Mouse (Mus musculus) left cerebral cortex, postnatal 25 days (tissue): ENCODE results near the gene Psmb5. TPM values are rescaled to one million over a fixed set of nuclear protein-coding genes. Genes with fewer than 3 reads are reported as not detected.
A peak's percentile ranks its signal among the peaks of the same experiment; 100 is the strongest.
"Not testable (repeated sequence)": the region's sequence is repeated elsewhere in the genome, so short reads cannot be mapped to it uniquely, and the experiment has no call there.

Experiments used
- DNase-seq, 2 experiments: peaks; one replicate each; pipeline ENCODE4 v3.0.0; 2022; ENCODE audit warnings: low spot score in 2 of 2, mixed read lengths in 1 of 2
- intact Hi-C: fragments of 180-260 bp; cut with DNase I; formaldehyde crosslinking; loops from one replicate; pipeline ENCODE4 v1.15.1; 2025
- total RNA-seq, 2 experiments: library from RNA; stranded (reverse); gene quantifications; 2 replicates each; pipeline ENCODE4 v1.2.3; 2021

The Psmb5 gene
- total RNA-seq, 2 experiments from 2014 or later, result 164 to 182 TPM

GRCm38 (mm10) chr14:54634182-54634581, 16.4 kb upstream of the Psmb5 start:
- intact Hi-C loops, result no loop called here
- no peak for DNase-seq

GRCm38 (mm10) chr14:54632252-54632651, 14.4 kb upstream of the Psmb5 start:
- intact Hi-C loops, result no loop called here
- DNase-seq, result no peak

DNA sequence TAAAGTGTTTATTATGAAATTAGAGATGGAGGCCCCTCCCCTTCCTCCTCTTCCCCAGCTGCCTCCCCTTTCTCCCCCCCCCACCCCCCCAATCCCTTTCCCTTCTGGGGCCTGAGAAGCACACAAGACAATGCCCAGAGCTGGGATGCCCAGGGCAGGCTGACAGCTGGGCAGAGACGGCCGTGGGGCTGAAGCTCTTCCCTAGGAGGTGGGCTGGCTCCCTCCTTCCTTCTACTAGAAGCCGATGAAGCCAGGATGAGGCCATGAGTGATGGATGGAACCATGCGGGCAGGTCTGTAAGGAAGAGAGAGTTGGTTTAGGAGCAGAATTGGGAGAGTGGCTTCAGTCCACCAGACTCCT, 13.4 kb upstream of the Psmb5 start:
- intact Hi-C loops, result no loop called here
- DNase-seq, result no peak

GRCm38 (mm10) chr14:54630583-54631239, 12.9 kb upstream of the Psmb5 start:
- intact Hi-C loops, result no loop called here
- DNase-seq, result no peak

- no peak for DNase-seq
- intact Hi-C loops, result no loop called here
Observed at GRCm38 (mm10) chr14:54629797-54630196, 12.0 kb upstream of the Psmb5 start.

DNA sequence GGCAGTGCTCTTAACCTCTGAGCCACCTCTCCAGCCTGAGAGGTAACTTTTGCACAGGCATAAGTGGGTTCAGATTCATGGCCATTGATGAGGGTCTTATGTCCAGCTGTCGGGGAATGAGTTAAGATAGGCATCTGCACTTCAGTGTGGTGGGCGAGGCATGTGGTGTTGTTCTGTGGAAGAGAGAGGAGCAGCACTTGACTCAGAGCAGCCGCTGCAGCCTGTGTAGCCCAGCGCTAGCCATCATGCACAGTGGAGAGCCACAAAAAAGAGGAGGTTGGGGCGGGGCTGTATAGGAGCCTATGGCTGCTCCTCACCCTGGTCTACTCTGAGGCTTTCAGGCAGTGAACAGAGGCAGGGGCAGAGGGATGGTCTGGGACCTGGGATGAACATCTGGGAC, 10.3 kb upstream of the Psmb5 start:
- intact Hi-C loops, result no loop called here

GRCm38 (mm10) chr14:54624976-54625375, 7.2 kb upstream of the Psmb5 start:
- intact Hi-C loops, result no loop called here
- no peak for DNase-seq

More for the DNA sequence above, 10.3 kb upstream of the Psmb5 start:
- DNase-seq, result no peak

GRCm38 (mm10) chr14:54623334-54623733, 5.5 kb upstream of the Psmb5 start:
- intact Hi-C loops, result no loop called here
- DNase-seq, result no peak

- DNase-seq, result no peak
- intact Hi-C loops, result no loop called here
Observed at GRCm38 (mm10) chr14:54621133-54621532, 3.3 kb upstream of the Psmb5 start, which contains the start of gene Psmb11. Psmb11 (plus strand) TSS chr14:54621433.

DNA sequence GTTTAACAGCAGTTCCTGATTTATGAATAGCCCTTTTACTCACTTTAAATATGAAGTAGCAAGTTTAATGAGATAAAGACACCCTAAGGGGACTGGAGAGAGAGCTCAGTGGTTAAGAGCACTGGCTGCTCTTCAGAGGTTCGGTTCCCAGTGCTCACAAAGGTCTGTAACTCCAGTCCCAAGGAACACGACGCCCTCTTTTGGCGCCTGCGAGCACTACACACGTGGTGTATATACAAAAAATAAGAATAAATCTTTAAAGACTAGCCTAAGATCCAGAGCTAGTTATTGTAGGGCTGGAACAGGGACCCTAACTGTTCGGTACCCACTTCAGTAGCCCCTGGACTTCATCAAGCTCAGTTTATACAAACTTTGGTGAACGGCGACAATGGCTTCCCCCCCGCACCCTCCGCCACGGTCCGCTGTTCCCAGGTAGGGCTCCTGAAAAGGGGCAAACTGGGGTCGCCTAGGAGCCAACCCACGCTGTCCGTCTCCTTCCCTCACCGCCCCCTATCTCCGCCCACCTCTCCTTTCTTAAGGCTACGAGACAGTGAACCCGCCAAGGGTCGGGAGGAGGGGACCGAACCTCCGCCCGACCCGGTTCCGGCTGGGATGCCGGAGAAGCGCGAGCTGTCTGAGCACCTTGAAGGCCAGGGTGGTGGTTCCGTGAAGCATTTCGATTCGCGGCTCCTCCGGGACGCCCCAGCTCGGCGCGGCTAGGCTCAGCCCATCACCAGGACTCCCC, 498 bp downstream of the Psmb5 start:
- DNase-seq, result no peak
- intact Hi-C loops, result no loop called here

DNA sequence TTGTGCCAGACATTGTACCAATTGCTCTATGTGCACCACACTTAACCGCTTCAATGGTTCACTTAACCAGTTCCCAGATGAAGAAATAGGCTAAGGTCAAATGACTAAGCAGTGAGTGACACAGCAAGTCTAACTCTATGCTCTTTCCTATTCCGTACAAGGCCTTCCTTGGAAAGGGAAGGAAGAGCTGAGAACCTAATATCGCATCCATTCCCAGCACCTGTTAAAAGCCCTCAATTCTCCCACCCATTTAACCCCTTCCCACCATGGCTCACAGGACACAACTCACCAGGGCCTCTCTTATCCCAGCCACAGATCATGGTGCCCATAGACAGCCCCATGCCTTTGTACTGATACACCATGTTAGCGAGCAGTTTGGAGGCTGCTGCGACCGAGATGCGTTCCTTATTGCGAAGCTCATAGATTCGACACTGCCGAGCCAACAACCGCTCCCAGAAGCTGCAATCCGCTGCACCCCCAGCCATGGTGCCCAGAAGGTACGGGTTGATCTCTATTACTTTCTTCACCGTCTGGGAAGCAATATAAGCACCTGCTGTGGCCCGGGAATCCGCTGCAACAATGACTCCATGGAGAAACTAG, 1.5 kb downstream of the Psmb5 start:
- no peak for DNase-seq
- intact Hi-C loops, result no loop called here

GRCm38 (mm10) chr14:54614130-54614529, 3.7 kb downstream of the Psmb5 start:
- DNase-seq, result not testable (repeated sequence)

GRCm38 (mm10) chr14:54610648-54611047, 7.2 kb downstream of the Psmb5 start:
- peak in 1 of 2 experiments; percentile 66 for DNase-seq
- intact Hi-C loops, result no loop called here

More at GRCm38 (mm10) chr14:54614130-54614529, 3.7 kb downstream of the Psmb5 start:
- intact Hi-C loops, result not testable (repeated sequence)

DNA sequence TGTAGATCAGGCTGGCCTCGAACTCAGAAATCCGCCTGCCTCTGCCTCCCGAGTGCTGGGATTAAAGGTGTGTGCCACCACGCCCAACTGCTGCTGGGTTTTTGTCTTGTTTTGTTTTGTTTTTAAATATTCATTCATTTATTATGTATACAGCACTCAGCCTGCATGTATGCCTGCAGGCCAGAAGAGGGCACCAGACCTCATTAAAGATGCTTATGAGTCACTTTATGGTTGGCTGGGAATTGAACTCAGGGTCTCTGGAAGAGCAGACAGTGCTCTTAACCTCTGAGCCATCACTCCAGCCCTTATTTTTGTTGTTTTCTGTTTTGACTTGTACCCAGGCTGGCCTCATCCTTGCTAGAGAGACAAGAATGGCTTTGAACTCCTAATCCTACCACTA, 7.9 kb downstream of the Psmb5 start:
- DNase-seq, result no peak
- intact Hi-C loops, result no loop called here

GRCm38 (mm10) chr14:54609245-54609644, 8.6 kb downstream of the Psmb5 start:
- intact Hi-C loops, result no loop called here
- DNase-seq, result no peak

- intact Hi-C loops, result no loop called here
- no peak for DNase-seq
Observed at GRCm38 (mm10) chr14:54607226-54607625, 10.6 kb downstream of the Psmb5 start.

- intact Hi-C loops, result no loop called here
- peak; percentile 73 to 80 for DNase-seq
Observed at GRCm38 (mm10) chr14:54605752-54606321, 12.0 kb downstream of the Psmb5 start, which contains the start of gene 4931414P19Rik. 4931414P19Rik (minus strand) TSS chr14:54605993.

DNA sequence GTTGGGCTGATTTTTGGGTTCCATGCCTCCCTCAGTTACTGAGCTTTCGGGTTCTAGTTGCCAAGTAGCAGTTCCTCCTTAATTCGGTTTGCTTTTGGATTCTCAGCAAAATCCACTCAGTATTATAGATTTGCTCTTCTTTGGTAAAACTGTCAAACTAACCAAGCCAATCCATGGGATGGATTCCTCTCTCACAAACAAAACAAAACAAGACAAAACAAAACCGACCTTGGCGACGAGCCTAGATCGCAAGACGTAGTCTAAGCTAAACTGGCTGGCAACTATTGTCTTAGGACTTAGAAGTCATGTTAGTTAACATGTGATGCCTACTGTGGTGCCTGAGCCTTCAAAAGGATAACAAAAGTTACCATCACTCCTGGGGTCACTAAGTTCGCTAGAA, 14.1 kb downstream of the Psmb5 start:
- intact Hi-C loops, result no loop called here
- no peak for DNase-seq

DNA sequence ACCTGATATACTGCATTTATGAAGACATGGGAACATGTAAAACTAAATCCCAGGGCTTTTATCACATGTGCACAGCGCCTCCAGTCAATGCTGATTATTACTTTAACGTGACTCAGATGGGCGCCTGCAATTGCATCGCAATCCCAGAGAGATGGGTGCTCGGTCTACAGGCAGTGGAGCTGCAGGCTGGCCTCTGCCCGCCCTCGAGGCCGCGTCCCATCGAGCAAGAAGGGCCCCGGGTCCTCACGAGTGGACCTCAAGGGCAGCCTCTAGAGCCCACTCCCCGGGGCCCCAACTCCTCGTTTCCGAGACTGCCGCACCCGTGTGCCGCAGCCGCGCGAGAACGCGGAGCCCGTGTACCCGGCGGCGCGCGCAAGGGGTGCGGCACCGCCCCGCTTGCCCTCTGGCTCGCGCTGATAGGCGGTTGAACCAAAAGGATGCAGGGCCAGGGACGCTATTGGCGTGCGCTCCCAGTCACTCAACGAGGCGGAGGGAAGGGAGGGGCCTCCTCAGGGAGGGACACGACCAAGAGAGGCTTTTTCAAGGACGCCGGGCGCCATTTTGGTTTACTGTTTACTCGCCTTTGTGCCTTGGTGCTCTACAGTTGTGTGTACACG, 14.7 kb downstream of the Psmb5 start:
- peak; percentile 94 to 98 for DNase-seq

GRCm38 (mm10) chr14:54602613-54603012, 15.2 kb downstream of the Psmb5 start:
- intact Hi-C loops, result no loop called here
- DNase-seq, result no peak

More for the DNA sequence above, 14.7 kb downstream of the Psmb5 start:
- intact Hi-C loops, result no loop called here
